Mouse (Mus musculus) ES-E14 (cell line): Measurements from ENCODE around the gene Siglecf. TPM values are rescaled to one million over a fixed set of nuclear protein-coding genes. Genes with fewer than 3 reads are reported as not detected.
"Not testable (repeated sequence)": the region's sequence is repeated elsewhere in the genome, so short reads cannot be mapped to it uniquely, and the experiment has no call there.

Experiments
- DNase-seq: peaks from one replicate; pipeline ENCODE4 v3.0.0-alpha.2; 2013; ENCODE audit warnings: low read depth, low spot score
- H3K27ac ChIP-seq: 2 replicates; pipeline ENCODE4 v1.5.1; 2012; ENCODE audit warnings: low read depth, mild to moderate bottlenecking, low read length, moderate library complexity, mixed read lengths; ENCODE audit not compliant: poor library complexity, insufficient read depth, severe bottlenecking
- H3K36me3 ChIP-seq: 2 replicates; pipeline ENCODE4 v1.6.1; 2012; ENCODE audit warnings: mild to moderate bottlenecking, low read length, moderate library complexity, mixed read lengths; ENCODE audit not compliant: control insufficient read depth, poor library complexity, insufficient read depth, severe bottlenecking
- H3K4me1 ChIP-seq, 2 experiments: fragments of 150-350 bp in 1 of 2; sonication (generic) in 1 of 2; 2 replicates each; pipeline ENCODE4 v1.6.1; 2012; ENCODE audit warnings: low read length in 2 of 2, mild to moderate bottlenecking in 1 of 2, mixed read lengths in 1 of 2; ENCODE audit not compliant: control insufficient read depth in 2 of 2, insufficient read depth in 2 of 2, poor library complexity in 1 of 2
- H3K4me3 ChIP-seq, 2 experiments: fragments of 150-350 bp in 1 of 2; sonication (generic) in 1 of 2; 2 replicates each; pipeline ENCODE4 v1.5.1; 2012; ENCODE audit warnings: low read length in 2 of 2, low read depth in 1 of 2, mild to moderate bottlenecking in 1 of 2, mixed read lengths in 1 of 2; ENCODE audit not compliant: insufficient read depth in 1 of 2, poor library complexity in 1 of 2, severe bottlenecking in 1 of 2
- H3K9ac ChIP-seq: 2 replicates; pipeline ENCODE4 v1.6.1; 2012; ENCODE audit warnings: low read depth, mild to moderate bottlenecking, low read length, mixed read lengths; ENCODE audit not compliant: poor library complexity, insufficient read depth, severe bottlenecking
- H3K9me3 ChIP-seq: fragments of 150-350 bp; sonication (generic); 2 replicates; pipeline ENCODE4 v1.6.1; 2012; ENCODE audit warnings: low read depth, mild to moderate bottlenecking, low read length; ENCODE audit not compliant: control insufficient read depth, insufficient read depth
- CHD2 ChIP-seq: IDR thresholded peaks from 2 replicates; pipeline ENCODE4 v1.6.1; 2014; ENCODE audit warnings: mild to moderate bottlenecking, low read depth, low read length, inconsistent platforms
- HCFC1 ChIP-seq: IDR thresholded peaks from 2 replicates; pipeline ENCODE4 v1.6.1; 2012; ENCODE audit warnings: low read length, inconsistent platforms, borderline replicate concordance; ENCODE audit not compliant: insufficient read depth
- MAFK ChIP-seq: IDR thresholded peaks from 2 replicates; pipeline ENCODE4 v1.6.1; 2014; ENCODE audit warnings: mild to moderate bottlenecking, low read depth, low read length, inconsistent platforms; ENCODE audit not compliant: insufficient read depth
- ZC3H11A ChIP-seq: IDR thresholded peaks from 2 replicates; pipeline ENCODE4 v1.6.1; 2012; ENCODE audit warnings: low read depth, mild to moderate bottlenecking, inconsistent platforms, low read length, borderline replicate concordance
- ZNF384 ChIP-seq: IDR thresholded peaks from 2 replicates; pipeline ENCODE4 v1.6.1; 2012; ENCODE audit warnings: low read depth, low read length, inconsistent platforms
- in situ Hi-C, 2 experiments: fragments of 600-800 bp; cut with MboI; formaldehyde crosslinking; loops; one replicate each; pipeline ENCODE4 v1.15.1; 2025; ENCODE audit warnings: low sequenced_read_pairs in 2 of 2, inconsistent platforms in 1 of 2; ENCODE audit not compliant: unreplicated experiment in 2 of 2
- total RNA-seq: library from RNA; depleted of rRNA; stranded (reverse); fragments of 300-350 nt; gene quantifications from 2 replicates; pipeline ENCODE4 v1.2.3, GENCODE M21; 2012

The Siglecf gene
- total RNA-seq, 1 experiment = 0.49 TPM

DNA sequence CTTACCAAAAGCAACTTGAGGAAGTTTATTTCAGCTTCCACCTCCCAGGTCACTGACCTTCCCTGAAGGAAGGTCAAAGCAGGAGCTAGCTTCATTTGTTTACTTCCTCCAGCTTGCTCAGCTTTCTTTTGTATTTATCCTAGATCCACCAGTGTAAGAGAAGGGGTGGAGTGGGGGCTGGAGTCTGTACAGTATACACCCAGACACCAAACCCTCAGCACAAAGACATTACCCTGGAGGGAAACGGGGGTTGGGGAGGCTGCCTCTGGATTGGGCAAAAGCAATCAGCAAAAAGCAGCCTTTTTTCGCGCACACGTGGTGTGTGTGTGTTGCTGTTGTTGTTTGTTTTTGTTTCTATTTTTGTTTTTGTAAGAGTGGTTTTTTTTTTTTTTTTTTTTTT, 5.0 kb upstream of the Siglecf start:
- no peak overlapping the region for H3K4me3 ChIP-seq
- peaks cover 25 to 52% of the 10 kb centered on the region in 2 experiments for H3K4me1 ChIP-seq
- TF ChIP-seq ZC3H11A (no peak), CHD2 (no peak), MAFK (no peak), ZNF384 (peak; percentile 85)
- no peaks in the 10 kb centered on the region for H3K36me3 ChIP-seq
- H3K27ac ChIP-seq = peak overlapping the region; percentile 95
- no peak for DNase-seq
- in situ Hi-C loops = no loop called here
- peak overlapping the region; percentile 21; the same call in 1 of the 2 replicates for H3K9ac ChIP-seq
- H3K9me3 ChIP-seq = no peaks in the 10 kb centered on the region

DNA sequence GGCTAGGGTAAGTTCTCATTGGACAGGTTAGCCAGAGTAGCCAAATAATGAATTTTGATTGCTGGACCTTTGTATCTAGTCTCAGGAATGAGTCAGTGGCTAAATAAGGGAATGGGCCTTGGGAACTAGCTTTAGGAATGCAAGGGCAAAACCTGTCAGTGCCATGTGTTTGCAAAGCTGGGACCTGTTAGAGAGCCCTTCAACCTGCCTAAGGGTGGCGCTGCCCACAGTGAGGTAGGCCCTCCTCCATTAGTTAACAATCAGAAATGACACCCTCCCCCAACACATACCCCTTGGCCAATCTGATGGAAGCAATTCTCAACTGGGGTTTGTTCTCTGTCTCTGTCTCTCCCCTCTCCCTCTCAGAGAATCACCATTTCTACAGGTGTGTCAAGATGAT, 4.6 kb upstream of the Siglecf start:
- H3K36me3 ChIP-seq = no peaks in the 10 kb centered on the region
- DNase-seq = no peak
- no peak for TF ChIP-seq CHD2
- TF ChIP-seq ZC3H11A = no peak
- no peak for TF ChIP-seq ZNF384
- no peak for TF ChIP-seq MAFK
- peak overlapping the region; percentile 95; the same call in 1 of the 2 replicates for H3K27ac ChIP-seq
- H3K9ac ChIP-seq = no peak overlapping the region; the same call in 1 of the 2 replicates
- no peak overlapping the region for H3K4me3 ChIP-seq
- no peaks in the 10 kb centered on the region for H3K9me3 ChIP-seq
- peaks cover 25 to 52% of the 10 kb centered on the region in 2 experiments for H3K4me1 ChIP-seq
- in situ Hi-C loops = no loop called here

DNA sequence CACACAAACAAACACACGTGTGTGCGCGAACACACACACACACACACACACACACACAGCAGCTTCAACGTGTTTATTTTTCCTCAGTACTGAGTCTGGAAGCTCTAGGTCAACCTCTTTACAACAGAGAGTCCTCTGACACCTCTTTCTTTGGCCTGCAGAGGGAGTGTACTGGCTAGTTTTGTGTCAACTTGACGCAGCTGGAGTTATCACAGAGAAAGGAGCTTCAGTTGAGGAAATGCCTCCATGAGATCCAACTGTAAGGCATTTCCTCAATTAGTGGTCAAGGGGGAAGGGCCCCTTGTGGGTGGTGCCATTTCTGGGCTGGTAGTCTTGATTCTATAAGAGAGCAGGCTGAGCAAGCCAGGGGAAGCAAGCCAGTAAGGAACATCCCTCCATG, 1.5 kb upstream of the Siglecf start:
- DNase-seq, H3K4me3 ChIP-seq, H3K36me3 ChIP-seq, H3K9me3 ChIP-seq, H3K27ac ChIP-seq, H3K9ac ChIP-seq, in situ Hi-C loops: not testable (repeated sequence)
- H3K4me1 ChIP-seq = peaks cover 12 to 38% of the 10 kb centered on the region in 2 experiments

DNA sequence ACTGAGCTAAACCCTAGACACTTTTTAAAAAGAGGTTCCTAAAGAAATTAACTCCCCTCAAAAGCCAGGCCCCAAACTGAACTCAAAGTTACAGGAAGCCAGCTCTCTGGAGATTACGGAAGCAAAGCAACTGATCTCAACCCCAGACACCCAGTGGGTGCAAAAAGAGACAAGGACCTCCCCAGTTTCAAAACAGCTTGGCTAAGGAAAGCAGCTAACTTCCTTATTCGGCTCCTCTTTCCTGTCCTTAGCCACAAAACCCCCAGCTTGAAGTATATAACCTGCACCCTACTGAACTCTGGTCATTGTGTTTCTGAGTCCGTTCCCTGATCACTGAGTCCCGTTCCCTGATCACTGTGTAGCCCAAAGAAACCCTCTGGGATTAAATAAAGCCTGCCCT, 2.0 kb downstream of the Siglecf start:
- TF ChIP-seq CHD2 (no peak), ZC3H11A (no peak)
- no peak for DNase-seq
- in situ Hi-C loops = no loop called here
- Histone ChIP-seq H3K4me1 (peaks cover 2 to 17% of the 10 kb centered on the region in 2 experiments; a peak in 2 of 4 replicates), H3K27ac (no peak overlapping the region), H3K9me3 (no peaks in the 10 kb centered on the region), H3K9ac (no peak overlapping the region), H3K36me3 (no peaks in the 10 kb centered on the region), H3K4me3 (no peak overlapping the region)

- H3K9ac ChIP-seq = no peak overlapping the region
- H3K9me3 ChIP-seq = no peaks in the 10 kb centered on the region
- H3K27ac ChIP-seq = no peak overlapping the region
- H3K4me1 ChIP-seq = peaks cover 2 to 13% of the 10 kb centered on the region in 2 experiments; a peak in 2 of 4 replicates
- TF ChIP-seq ZNF384 = no peak
- TF ChIP-seq ZC3H11A = no peak
- TF ChIP-seq CHD2 = no peak
- TF ChIP-seq HCFC1 = no peak
- TF ChIP-seq MAFK = no peak
- H3K36me3 ChIP-seq = no peaks in the 10 kb centered on the region
- in situ Hi-C loops = no loop called here
- no peak overlapping the region for H3K4me3 ChIP-seq
- DNase-seq = no peak
Observed at GRCm38 (mm10) chr7:43353758-43354157, 2.6 kb downstream of the Siglecf start.
